Mouse (Mus musculus) lung, postnatal 10 days (tissue): ENCODE results near the gene Cfd.

Experiments used
- DNase-seq: peaks from one replicate; pipeline ENCODE4 v3.0.0; 2021

The Cfd gene

GRCm38 (mm10) chr10:79918231-79919078 lies 27.8 kb downstream of the Cfd start:
- DNase-seq = peak; percentile 71

GRCm38 (mm10) chr10:79919251-79919849 lies 28.7 kb downstream of the Cfd start:
- DNase-seq = peak; percentile 57

- no peak for DNase-seq
Measured at GRCm38 (mm10) chr10:79920056-79920890, 29.6 kb downstream of the Cfd start.

- DNase-seq = no peak
Measured at GRCm38 (mm10) chr10:79920958-79921535, 30.4 kb downstream of the Cfd start, which contains the start of gene R3hdm4. R3hdm4 (minus strand) TSS chr10:79921208.

- no peak for DNase-seq
Measured at GRCm38 (mm10) chr10:79921572-79921971, 30.9 kb downstream of the Cfd start.

GRCm38 (mm10) chr10:79924998-79925784 lies 34.5 kb downstream of the Cfd start:
- peak; percentile 90 for DNase-seq

GRCm38 (mm10) chr10:79925785-79926490 lies 35.3 kb downstream of the Cfd start:
- DNase-seq = no peak

- DNase-seq = peak; percentile 94
Measured at GRCm38 (mm10) chr10:79926491-79927323, 36.1 kb downstream of the Cfd start, which contains the start of gene Arid3a. Arid3a (plus strand) TSS chr10:79927043.

- DNase-seq = peak; percentile 76
Measured at GRCm38 (mm10) chr10:79927324-79928029, 36.8 kb downstream of the Cfd start.

- peak; percentile 75 for DNase-seq
Measured at GRCm38 (mm10) chr10:79928030-79928694, 37.5 kb downstream of the Cfd start.

- DNase-seq = no peak
Measured at GRCm38 (mm10) chr10:79928907-79929701, 38.5 kb downstream of the Cfd start.

- DNase-seq = no peak
Measured at GRCm38 (mm10) chr10:79929967-79930825, 39.5 kb downstream of the Cfd start.

GRCm38 (mm10) chr10:79930826-79931186 lies 40.2 kb downstream of the Cfd start:
- DNase-seq = no peak

- DNase-seq = no peak
Measured at GRCm38 (mm10) chr10:79931797-79932196, 41.1 kb downstream of the Cfd start.

- peak; percentile 89 for DNase-seq
Measured at GRCm38 (mm10) chr10:79932736-79933135, 42.1 kb downstream of the Cfd start.

GRCm38 (mm10) chr10:79933145-79933679 lies 42.6 kb downstream of the Cfd start:
- no peak for DNase-seq

- no peak for DNase-seq
Measured at GRCm38 (mm10) chr10:79933861-79934260, 43.2 kb downstream of the Cfd start.
